Mouse (Mus musculus) G1E (cell line): ENCODE data around the gene Prom1. TPM values are rescaled to one million over a fixed set of nuclear protein-coding genes. Genes with fewer than 3 reads are reported as not detected.

Experiments
- ATAC-seq: 2 replicates; pipeline ENCODE4 v1.8.0; 2016; ENCODE audit warnings: mild to moderate bottlenecking; ENCODE audit not compliant: insufficient number of reproducible peaks, poor library complexity, low FRiP score, severe bottlenecking; ENCODE audit errors: extremely low read depth
- DNase-seq: peaks from one replicate; pipeline ENCODE4 v3.0.0; 2012; ENCODE audit warnings: low spot score
- H3K27me3 ChIP-seq: 2 replicates; pipeline ENCODE4 v1.6.1; 2012; ENCODE audit warnings: mild to moderate bottlenecking, low read length, inconsistent platforms; ENCODE audit not compliant: insufficient read depth
- H3K36me3 ChIP-seq: replicated peaks from 2 replicates; pipeline ENCODE3; 2012; ENCODE audit warnings: mild to moderate bottlenecking, inconsistent platforms
- H3K4me1 ChIP-seq: 2 replicates; pipeline ENCODE4 v1.6.1; 2012; ENCODE audit warnings: low read depth, low read length, inconsistent platforms, mixed read lengths; ENCODE audit not compliant: insufficient read depth
- H3K4me3 ChIP-seq: 2 replicates; pipeline ENCODE4 v1.5.1; 2012; ENCODE audit warnings: low read depth, mild to moderate bottlenecking, inconsistent platforms, low read length, moderate library complexity, mixed read lengths
- H3K9me3 ChIP-seq: replicated peaks from 2 replicates; pipeline ENCODE4 v1.6.1; 2012; ENCODE audit warnings: inconsistent platforms
- CTCF ChIP-seq: IDR thresholded peaks from 2 replicates; pipeline ENCODE4 v1.5.1; 2012; ENCODE audit warnings: low read depth, low read length, inconsistent platforms, mixed read lengths
- GATA1 ChIP-seq: IDR thresholded peaks from 2 replicates; pipeline ENCODE4 v1.6.1; 2012; ENCODE audit warnings: borderline replicate concordance, low read length, inconsistent platforms, mixed read lengths
- GATA2 ChIP-seq: IDR thresholded peaks from 2 replicates; pipeline ENCODE4 v1.6.1; 2012; ENCODE audit warnings: low read depth, low read length, inconsistent platforms, borderline replicate concordance
- POLR2AphosphoS5 ChIP-seq: IDR thresholded peaks from 2 replicates; pipeline ENCODE4 v1.6.1; 2012; ENCODE audit warnings: low read depth, low read length, inconsistent platforms; ENCODE audit not compliant: insufficient replicate concordance
- TAL1 ChIP-seq: conservative IDR thresholded peaks from 2 replicates; pipeline ENCODE4 v1.6.1; 2012; ENCODE audit warnings: low read depth, low read length, inconsistent platforms, mixed read lengths
- polyA plus RNA-seq: library from polyadenylated mRNA; stranded (reverse); fragments of >175 nt; gene quantifications from 2 replicates; pipeline ENCODE4 v1.2.3, GENCODE M21; 2012
- total RNA-seq, 2 experiments: library from RNA; stranded (forward) in 1 of 2; stranded (reverse) in 1 of 2; fragments of 200-1000 nt in 1 of 2; fragments of >200 nt in 1 of 2; fragmentation: Nextera tagmentation in 1 of 2; gene quantifications; 2 replicates each; pipeline ENCODE4 v1.2.3; 2014 to 2017

The Prom1 gene
- total and polyA plus RNA-seq, 3 experiments, result 0.33 TPM; not detected in 2

- TF ChIP-seq GATA2 (no peak), TAL1 (no peak), CTCF (no peak), POLR2AphosphoS5 (no peak), GATA1 (no peak)
- DNase-seq (no peak), ATAC-seq (no peak)
- H3K4me1 ChIP-seq, result no peaks in the 10 kb centered on the region
- H3K27me3 ChIP-seq, result peaks cover 6% of the 10 kb centered on the region
- no peaks in the 10 kb centered on the region for H3K36me3 ChIP-seq
- no peaks in the 10 kb centered on the region for H3K9me3 ChIP-seq
- H3K4me3 ChIP-seq, result no peak overlapping the region
These were observed 112.8 kb downstream of the Prom1 start for GRCm38 (mm10) chr5:43989017-43989416.

GRCm38 (mm10) chr5:43986212-43986611 lies 115.6 kb downstream of the Prom1 start:
- Histone ChIP-seq H3K27me3 (0 out of 2 replicates have a peak, but pooled peaks cover 3% of the 10 kb centered on the region), H3K4me3 (no peak overlapping the region), H3K9me3 (no peaks in the 10 kb centered on the region), H3K36me3 (no peaks in the 10 kb centered on the region), H3K4me1 (no peaks in the 10 kb centered on the region)
- no peak for DNase-seq
- TF ChIP-seq GATA1, result no peak
- no peak for TF ChIP-seq POLR2AphosphoS5
- TF ChIP-seq TAL1, result no peak
- TF ChIP-seq CTCF, result no peak
- no peak for TF ChIP-seq GATA2
- no peak for ATAC-seq

GRCm38 (mm10) chr5:43982896-43983295 lies 118.9 kb downstream of the Prom1 start:
- Histone ChIP-seq H3K4me1 (no peaks in the 10 kb centered on the region), H3K27me3 (no peaks in the 10 kb centered on the region), H3K36me3 (no peaks in the 10 kb centered on the region), H3K9me3 (no peaks in the 10 kb centered on the region), H3K4me3 (no peak overlapping the region)
- no peak for DNase-seq
- TF ChIP-seq GATA2, result no peak
- no peak for TF ChIP-seq POLR2AphosphoS5
- no peak for TF ChIP-seq CTCF
- no peak for TF ChIP-seq GATA1
- TF ChIP-seq TAL1, result no peak
- ATAC-seq, result no peak

GRCm38 (mm10) chr5:43981620-43982019 lies 120.2 kb downstream of the Prom1 start, which contains the start of gene Fgfbp1:
Gene Fgfbp1, minus strand, starts transcription at chr5:43981779.
- ATAC-seq, result no peak
- TF ChIP-seq GATA1, result no peak
- TF ChIP-seq POLR2AphosphoS5, result no peak
- no peak for TF ChIP-seq GATA2
- no peak for TF ChIP-seq TAL1
- TF ChIP-seq CTCF, result no peak
- Histone ChIP-seq H3K4me1 (no peaks in the 10 kb centered on the region), H3K36me3 (no peaks in the 10 kb centered on the region), H3K4me3 (no peak within 1 kb of the TSS), H3K27me3 (no peaks in the 10 kb centered on the region), H3K9me3 (no peaks in the 10 kb centered on the region)
- no peak for DNase-seq

- H3K36me3 ChIP-seq, result no peaks in the 10 kb centered on the region
- ATAC-seq (no peak), DNase-seq (no peak)
- no peak overlapping the region for H3K4me3 ChIP-seq
- no peaks in the 10 kb centered on the region for H3K4me1 ChIP-seq
- no peaks in the 10 kb centered on the region for H3K9me3 ChIP-seq
- TF ChIP-seq POLR2AphosphoS5 (no peak), GATA2 (no peak), TAL1 (no peak)
- no peaks in the 10 kb centered on the region for H3K27me3 ChIP-seq
These were observed 121.4 kb downstream of the Prom1 start for GRCm38 (mm10) chr5:43980397-43980796.

GRCm38 (mm10) chr5:43976821-43977561 lies 124.8 kb downstream of the Prom1 start:
- Histone ChIP-seq H3K36me3 (no peaks in the 10 kb centered on the region), H3K4me3 (no peak overlapping the region), H3K27me3 (no peaks in the 10 kb centered on the region), H3K9me3 (no peaks in the 10 kb centered on the region), H3K4me1 (no peaks in the 10 kb centered on the region)
- DNase-seq, result no peak
- no peak for ATAC-seq
- TF ChIP-seq POLR2AphosphoS5 (no peak), GATA1 (no peak), GATA2 (no peak), CTCF (no peak), TAL1 (no peak)

GRCm38 (mm10) chr5:43974166-43974565 lies 127.7 kb downstream of the Prom1 start:
- DNase-seq, result no peak
- no peak for ATAC-seq
- no peak for TF ChIP-seq TAL1
- TF ChIP-seq CTCF, result no peak
- no peak for TF ChIP-seq POLR2AphosphoS5
- no peak for TF ChIP-seq GATA1
- no peak for TF ChIP-seq GATA2
- no peaks in the 10 kb centered on the region for H3K9me3 ChIP-seq
- no peaks in the 10 kb centered on the region for H3K27me3 ChIP-seq
- H3K36me3 ChIP-seq, result no peaks in the 10 kb centered on the region
- no peaks in the 10 kb centered on the region for H3K4me1 ChIP-seq
- no peak overlapping the region for H3K4me3 ChIP-seq
